Mouse (Mus musculus): ENCODE results near the gene Cct6b.

DNA sequence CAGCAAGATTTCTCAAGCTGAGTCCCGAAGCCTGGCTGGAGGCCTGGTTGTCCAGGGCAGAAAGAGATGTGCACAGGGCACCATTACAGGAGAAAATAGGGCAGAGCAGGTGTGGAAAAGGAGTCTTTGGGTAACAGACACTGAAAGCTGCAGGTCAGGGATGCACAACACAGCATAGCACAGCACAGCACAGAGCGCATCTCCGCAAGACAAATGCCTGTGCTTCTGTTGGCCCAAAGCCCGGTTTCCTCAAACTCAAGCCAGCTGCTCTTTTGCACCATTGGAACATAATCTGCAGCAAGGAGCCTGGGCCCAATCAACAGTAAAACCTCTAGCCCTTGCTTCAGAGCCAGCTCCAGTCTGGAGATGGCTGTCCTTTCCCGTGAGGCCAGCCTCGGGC lies 79.4 kb downstream of the Cct6b start:
- TF ChIP-seq CTCF (IDR thresholded peaks at IDR 0.05; ENCODE audit: low read depth) (no peak), EP300 (optimal IDR thresholded peaks at IDR 0.05) (no peak)

Data from stomach, postnatal 0 days (tissue).